Comparison of ENCODE assay signal across 8 mouse cellular contexts in the genomic region with DNA sequence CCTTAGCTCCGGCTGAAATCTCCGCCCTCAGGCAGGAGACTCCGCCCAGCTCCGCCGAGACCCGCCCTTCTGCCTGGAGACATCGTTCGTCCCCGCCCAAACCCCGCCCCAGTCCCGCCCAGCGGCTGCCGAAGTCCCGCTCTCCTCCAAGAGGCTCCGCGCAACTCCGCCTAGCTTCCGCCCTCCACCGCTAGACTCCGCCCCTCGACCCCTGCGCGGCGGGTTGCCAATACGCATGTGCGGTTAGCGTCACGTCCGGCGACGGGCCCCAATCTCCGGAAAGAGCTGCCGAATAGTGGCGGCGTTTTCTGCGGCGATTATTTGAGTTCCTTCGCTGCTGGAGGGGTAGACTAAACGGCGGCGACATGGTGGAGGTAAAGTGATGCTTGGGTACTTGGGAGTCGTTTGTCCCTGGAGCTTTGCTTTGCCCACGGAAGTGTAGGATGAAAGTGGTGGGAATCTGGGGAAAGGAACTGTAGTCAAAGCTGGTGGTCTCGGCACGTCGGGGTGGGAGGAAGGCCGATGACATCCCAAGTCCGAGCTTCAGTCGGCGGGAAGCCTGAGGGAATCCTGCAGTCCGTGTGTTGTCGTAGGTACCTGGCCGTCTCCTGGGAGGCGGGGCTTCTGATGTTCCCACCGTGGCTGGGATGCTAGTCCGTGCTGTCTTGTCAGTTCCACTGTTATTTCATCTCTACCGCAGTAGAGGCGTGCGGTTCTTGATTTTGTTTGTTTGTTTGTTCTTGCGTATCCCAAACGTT. TPM values are rescaled to one million over a fixed set of nuclear protein-coding genes. Genes with fewer than 3 reads are reported as not detected.
DNase-seq lines count a peak whose midpoint lies in the region; ATAC-seq lines count a peak whose summit lies in the region.

A gene (plus strand): TSS at position 242 of the 758 bp plus-strand sequence.

- ATAC-seq in inflammation-experienced regulatory T-cells, adult 6 months: peak; percentile 93
- ATAC-seq in megakaryocyte-erythroid progenitor cell, adult 5-6 weeks (replicated peaks; ENCODE audit: low FRiP score, low TSS enrichment, poor library complexity, severe bottlenecking): peak; percentile 96

- DNase-seq in adrenal gland, adult (ENCODE audit: inconsistent age in 2 of 2, low spot score in 1 of 2): peak; percentile 99 to 100
- peak; percentile 98 for DNase-seq in embryo, embryonic 10.5 days (ENCODE audit: low spot score)
- peak; percentile 99 for DNase-seq in gastrocnemius, postnatal 14 days
- DNase-seq in left cerebral cortex, postnatal 10 days (ENCODE audit: extremely low spot score in 1 of 2, low spot score in 2 of 2): peak; percentile 97 to 99
- peak; percentile 98 for DNase-seq in right cerebral cortex, postnatal 25 days
- peak; percentile 98 to 100 for DNase-seq in urinary bladder, postnatal 4 days (ENCODE audit: low spot score in 2 of 2)

- intact Hi-C loops in gastrocnemius, postnatal 14 days (cut with DNase I; ENCODE audit: low total_unique reads): no loop called here
- intact Hi-C loops in left cerebral cortex, postnatal 10 days (cut with DNase I): loop anchor here (5.0 kb wide), 1 partner anchor 673 kb away; no protein-coding TSS in a partner anchor

RNA-seq across cellular contexts. Expression of the gene that starts here (rescaled TPM):
- total RNA-seq in gastrocnemius, postnatal 14 days (2021): 10 to 100 TPM; 24.9 to 25.2 TPM
- 10 to 100 TPM; 53.1 to 55.3 (median 55.0) TPM for polyA plus RNA-seq in inflammation-experienced regulatory T-cells, adult 6 months (2017; shearing (Covaris generic))
- total RNA-seq in left cerebral cortex, postnatal 10 days (2021): 10 to 100 TPM; 40.0 to 40.6 TPM
- total RNA-seq in megakaryocyte-erythroid progenitor cell, adult 5-6 weeks (2014; fragmentation: Nextera tagmentation): 66.7 and 68.1 TPM in 2 replicates
- 85.2 and 117 TPM in 2 replicates for total RNA-seq in megakaryocyte-erythroid progenitor cell, adult 5-6 weeks (2017)

Comparison
In these comparisons a context has a peak if more than half of its experiments do, and no peak if none do; other contexts are left out.
1. Peak in every context shown above with its lines: DNase-seq and ATAC-seq.